Comparison of ENCODE assay signal across 23 mouse cellular contexts in genomic region chr5:90439157-90439556, GRCm38 (mm10). TPM values are rescaled to one million over a fixed set of nuclear protein-coding genes. Genes with fewer than 3 reads are reported as not detected.
DNase-seq lines count a peak whose midpoint lies in the region; ATAC-seq and TF ChIP-seq lines count a peak whose summit lies in the region.
"Had no signal": no experiment of that assay in that cellular context is flagged by ENCODE, and none has a peak within 500 bp of the region (broad histone marks: within the 10 kb centered on the region; RNA-seq: fewer than 3 reads in every experiment).

No protein-coding gene starts in this region.

- H3K4me3 ChIP-seq in liver, embryonic 12.5 days, result no peak overlapping the region
- no peak overlapping the region for H3K4me3 ChIP-seq in liver, embryonic 14.5 days (ENCODE audit: insufficient read depth in 1 of 2, low read depth in 2 of 2, low read length in 2 of 2)
- no peak overlapping the region for H3K4me3 ChIP-seq in stomach, embryonic 15.5 days (replicated peaks)
- no peak overlapping the region for H3K4me3 ChIP-seq in forebrain, embryonic 10.5 days
- H3K4me3 ChIP-seq: embryonic facial prominence, embryonic 13.5 days; forebrain, embryonic 13.5 days; gastrocnemius, adult 2 months; heart, embryonic 12.5 days had no signal

- no peak overlapping the region for H3K9ac ChIP-seq in liver, embryonic 12.5 days
- no peak overlapping the region for H3K9ac ChIP-seq in liver, embryonic 14.5 days (replicated peaks)
- H3K9ac ChIP-seq in stomach, embryonic 15.5 days, result no peak overlapping the region
- H3K9ac ChIP-seq: embryonic facial prominence, embryonic 13.5 days; forebrain, embryonic 13.5 days; forebrain, postnatal 0 days; heart, embryonic 12.5 days had no signal

- TF ChIP-seq CTCF in liver, embryonic 14.5 days (IDR thresholded peaks at IDR 0.05; ENCODE audit: low read depth), result no peak

- H3K9me3 ChIP-seq in liver, embryonic 12.5 days (replicated peaks), result no peaks in the 10 kb centered on the region
- H3K9me3 ChIP-seq in liver, embryonic 14.5 days (ENCODE audit: control insufficient read depth, low read length), result no peaks in the 10 kb centered on the region
- no peaks in the 10 kb centered on the region for H3K9me3 ChIP-seq in stomach, embryonic 15.5 days
- no peaks in the 10 kb centered on the region for H3K9me3 ChIP-seq in forebrain, embryonic 10.5 days
- H3K9me3 ChIP-seq: embryonic facial prominence, embryonic 13.5 days; forebrain, embryonic 13.5 days; heart, embryonic 12.5 days had no signal

- no peak overlapping the region for H3K4me2 ChIP-seq in liver, embryonic 12.5 days
- H3K4me2 ChIP-seq in liver, embryonic 14.5 days (ENCODE audit: low read depth), result no peak overlapping the region
- no peak overlapping the region for H3K4me2 ChIP-seq in stomach, embryonic 15.5 days
- H3K4me2 ChIP-seq: embryonic facial prominence, embryonic 13.5 days; forebrain, embryonic 13.5 days; heart, embryonic 12.5 days had no signal

- H3K27me3 ChIP-seq in liver, embryonic 12.5 days (replicated peaks), result no peaks in the 10 kb centered on the region
- no peaks in the 10 kb centered on the region for H3K27me3 ChIP-seq in liver, embryonic 14.5 days (ENCODE audit: control insufficient read depth, insufficient read depth, low read length)
- H3K27me3 ChIP-seq in stomach, embryonic 15.5 days (replicated peaks), result no peaks in the 10 kb centered on the region
- no peaks in the 10 kb centered on the region for H3K27me3 ChIP-seq in forebrain, embryonic 10.5 days (ENCODE audit: poor library complexity, severe bottlenecking)
- H3K27me3 ChIP-seq: embryonic facial prominence, embryonic 13.5 days; forebrain, embryonic 13.5 days; heart, embryonic 12.5 days had no signal

- ATAC-seq in liver, embryonic 12.5 days, result peak; percentile 70; the same call in 1 of the 2 replicates
- peak; percentile 61 for ATAC-seq in liver, embryonic 14.5 days (ENCODE audit: insufficient read depth)
- peak; percentile 53; the same call in 1 of the 2 replicates for ATAC-seq in stomach, embryonic 15.5 days (ENCODE audit: insufficient read depth, low FRiP score, low read depth)
- ATAC-seq: forebrain, embryonic 13.5 days; forebrain, postnatal 0 days had no signal

- no peak for TF ChIP-seq EP300 in liver, embryonic 14.5 days (IDR thresholded peaks at IDR 0.05; ENCODE audit: low read depth)

- no peaks in the 10 kb centered on the region for H3K4me1 ChIP-seq in liver, embryonic 12.5 days
- H3K4me1 ChIP-seq in liver, embryonic 14.5 days (replicated peaks; ENCODE audit: control insufficient read depth in 2 of 2, insufficient read depth in 2 of 2, low read length in 1 of 2), result peaks cover 0 to 2% of the 10 kb centered on the region in 2 experiments; a peak in 1 of 4 replicates
- no peaks in the 10 kb centered on the region for H3K4me1 ChIP-seq in stomach, embryonic 15.5 days
- no peaks in the 10 kb centered on the region for H3K4me1 ChIP-seq in forebrain, embryonic 10.5 days
- H3K4me1 ChIP-seq: embryonic facial prominence, embryonic 13.5 days; forebrain, embryonic 13.5 days; heart, embryonic 12.5 days had no signal

- peak; percentile 6 for DNase-seq in kidney, postnatal 14 days
- no peak for DNase-seq in kidney, postnatal 10 days
- no peak for DNase-seq in liver, embryonic 14.5 days (ENCODE audit: low read depth in 3 of 3, low spot score in 3 of 3)
- no peak for DNase-seq in heart, postnatal 4 days
- DNase-seq in gastrocnemius, adult 18-20 months (ENCODE audit: low spot score), result no peak
- no peak for DNase-seq in forebrain, embryonic 10.5 days (ENCODE audit: extremely low spot score, low spot score)
- DNase-seq: adrenal gland, adult 2 months; adrenal gland, postnatal 25 days; cerebellum, adult 18-20 months; cerebellum, adult 9-11 months; cerebellum, postnatal 36 days; forebrain, postnatal 0 days; gastrocnemius, adult 2 months; gastrocnemius, postnatal 25 days had no signal

- WGBS in liver, embryonic 12.5 days (ENCODE audit: insufficient replicate concordance), result 59% methylated on average over 4 of the region's 4 CpGs
- WGBS in liver, embryonic 14.5 days (ENCODE audit: insufficient replicate concordance), result 55% methylated on average over 4 of the region's 4 CpGs
- 52% methylated on average over 4 of the region's 4 CpGs for WGBS in stomach, embryonic 15.5 days
- 82% methylated on average over 4 of the region's 4 CpGs for WGBS in forebrain, embryonic 10.5 days

- H3K36me3 ChIP-seq in liver, embryonic 12.5 days, result no peaks in the 10 kb centered on the region
- no peaks in the 10 kb centered on the region for H3K36me3 ChIP-seq in liver, embryonic 14.5 days (replicated peaks; ENCODE audit: control insufficient read depth, insufficient read depth, low read depth)
- no peaks in the 10 kb centered on the region for H3K36me3 ChIP-seq in stomach, embryonic 15.5 days
- H3K36me3 ChIP-seq in forebrain, embryonic 10.5 days (replicated peaks), result no peaks in the 10 kb centered on the region
- H3K36me3 ChIP-seq: embryonic facial prominence, embryonic 13.5 days; heart, embryonic 12.5 days had no signal

- no peak overlapping the region for H3K27ac ChIP-seq in liver, embryonic 12.5 days
- no peak overlapping the region for H3K27ac ChIP-seq in liver, embryonic 14.5 days
- no peak overlapping the region for H3K27ac ChIP-seq in stomach, embryonic 15.5 days
- no peak overlapping the region for H3K27ac ChIP-seq in forebrain, embryonic 10.5 days
- H3K27ac ChIP-seq: embryonic facial prominence, embryonic 13.5 days; forebrain, embryonic 13.5 days; gastrocnemius, adult 2 months had no signal

RNA-seq across cellular contexts. Expression of gene Alb, which starts 21.5 kb away (rescaled TPM):
- polyA plus RNA-seq in liver, embryonic 12.5 days (2016; fragmentation: Nextera tagmentation; extraction: Ambion mirVana), result 1,037 and 1,058 TPM in 2 replicates
- 9,059 and 10,825 TPM in 2 replicates for polyA plus RNA-seq in liver, embryonic 14.5 days (2012; rRNA removed)
- 3,181 and 3,484 TPM in 2 replicates for polyA plus RNA-seq in liver, embryonic 14.5 days (2014; fragmentation: Nextera tagmentation; extraction: Ambion mirVana)
- polyA plus RNA-seq in stomach, embryonic 15.5 days (2015; fragmentation: Nextera tagmentation; extraction: Ambion mirVana), result 83.4 and 276 TPM in 2 replicates
- 1 to 10 TPM; 2.3 to 4.0 TPM for total RNA-seq in heart, postnatal 4 days (2021)
- 10 to 100 TPM in 1 of 2 experiments, under 1 TPM in 1; 0.14 to 26.8 TPM for total RNA-seq in gastrocnemius, adult 18-20 months (2021)
- not detected in 2 replicates for polyA plus RNA-seq in forebrain, embryonic 10.5 days (2016; fragmentation: Nextera tagmentation; extraction: Ambion mirVana)
- total RNA-seq: ES-E14; forebrain, postnatal 0 days; granulocyte monocyte progenitor cell, adult 5-6 weeks; heart, postnatal 25 days had no signal
- polyA plus RNA-seq: forebrain, embryonic 13.5 days; forebrain, postnatal 0 days had no signal

RNA-seq across cellular contexts. Expression of gene Afp, which starts 51.4 kb away (rescaled TPM):
- 6,058 and 6,260 TPM in 2 replicates for polyA plus RNA-seq in liver, embryonic 12.5 days (2016; fragmentation: Nextera tagmentation; extraction: Ambion mirVana)
- 4,562 and 11,484 TPM in 2 replicates for polyA plus RNA-seq in liver, embryonic 14.5 days (2012; rRNA removed)
- polyA plus RNA-seq in liver, embryonic 14.5 days (2014; fragmentation: Nextera tagmentation; extraction: Ambion mirVana), result 8,021 and 8,530 TPM in 2 replicates
- polyA plus RNA-seq in stomach, embryonic 15.5 days (2015; fragmentation: Nextera tagmentation; extraction: Ambion mirVana), result 254 and 621 TPM in 2 replicates
- 1 to 10 TPM in 1 of 2 experiments, under 1 TPM in 1; 0.56 to 1.3 TPM for total RNA-seq in heart, postnatal 4 days (2021)
- total RNA-seq in gastrocnemius, adult 18-20 months (2021), result not detected
- 0.11 TPM in 1 of 2 replicates, not detected in the other for polyA plus RNA-seq in forebrain, embryonic 10.5 days (2016; fragmentation: Nextera tagmentation; extraction: Ambion mirVana)
- total RNA-seq: adrenal gland, adult 2 months; adrenal gland, postnatal 25 days; forebrain, postnatal 0 days; gastrocnemius, adult 2 months; gastrocnemius, postnatal 25 days; heart, adult 8-10 months; heart, postnatal 25 days had no signal
- polyA plus RNA-seq: adrenal gland, adult 2 months had no signal

Comparison
In these comparisons a context has a peak if more than half of its experiments do, and no peak if none do; other contexts are left out.
1. RNA of gene Alb, which starts 21.5 kb away (polyA plus RNA-seq): 3,181 to 10,825 TPM in liver, embryonic 14.5 days, 1,037 to 1,058 TPM in liver, embryonic 12.5 days and 83.4 to 276 TPM in stomach, embryonic 15.5 days; not detected in forebrain, embryonic 10.5 days; every median in the first group is over 10 times any median in the second.
2. RNA of gene Afp, which starts 51.4 kb away (polyA plus RNA-seq): 4,562 to 11,484 TPM in liver, embryonic 14.5 days, 6,058 to 6,260 TPM in liver, embryonic 12.5 days and 254 to 621 TPM in stomach, embryonic 15.5 days; 0.11 TPM in forebrain, embryonic 10.5 days; every median in the first group is over 100 times any median in the second.
3. Peak in every context shown above with its lines, with median percentiles within 50 percentile points of each other: ATAC-seq.